Mouse (Mus musculus): ENCODE data around the gene Rflna.

Gene Rflna

GRCm38 (mm10) chr5:125052237-125052602 is 49.2 kb downstream of the Rflna start:
- in situ Hi-C loops (cut with MboI): no loop called here

DNA sequence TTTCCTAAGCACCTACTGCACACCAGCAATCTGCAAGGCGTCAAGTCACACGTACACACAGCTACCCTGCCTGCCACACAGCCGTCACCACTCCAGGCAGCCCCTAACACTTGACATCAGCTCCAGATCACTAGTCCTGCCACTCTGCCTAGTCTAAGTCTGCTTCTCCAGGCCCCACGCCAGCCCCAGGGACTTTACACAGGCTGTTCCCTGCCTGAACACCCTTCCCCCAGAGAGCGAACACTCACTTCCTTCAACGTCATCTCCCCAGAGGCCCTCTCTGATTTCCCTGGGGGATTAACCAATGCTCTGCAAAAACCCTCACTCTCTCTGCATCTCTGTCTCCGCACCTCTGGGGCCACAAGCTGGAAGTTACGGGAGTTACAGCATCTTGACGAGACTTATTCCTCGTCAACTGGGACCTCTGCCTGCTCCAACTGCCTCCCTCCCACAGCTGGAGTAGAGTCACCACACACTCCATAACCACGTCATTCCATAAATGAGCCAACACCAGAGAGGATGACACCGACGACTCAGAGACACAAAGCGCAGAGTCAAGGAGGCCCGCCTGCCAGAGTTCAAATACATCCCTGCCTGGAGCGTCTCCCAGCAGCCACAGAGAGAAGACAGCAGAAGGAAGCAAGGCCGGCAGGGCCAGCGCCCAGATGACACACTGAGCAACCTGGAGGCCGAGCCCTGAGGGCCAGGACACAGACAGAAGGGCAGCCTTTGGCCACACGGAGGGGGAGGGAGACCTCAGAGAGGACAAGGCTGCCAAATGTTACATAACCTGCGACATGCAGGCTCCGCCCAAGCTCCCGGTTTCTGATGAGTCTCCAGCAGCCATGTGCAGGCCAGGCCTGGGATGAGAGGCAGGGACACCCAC is 49.8 kb downstream of the Rflna start:
- in situ Hi-C loops (cut with MboI): no loop called here

GRCm38 (mm10) chr5:125053661-125054060 is 50.6 kb downstream of the Rflna start:
- in situ Hi-C loops (cut with MboI): no loop called here

DNA sequence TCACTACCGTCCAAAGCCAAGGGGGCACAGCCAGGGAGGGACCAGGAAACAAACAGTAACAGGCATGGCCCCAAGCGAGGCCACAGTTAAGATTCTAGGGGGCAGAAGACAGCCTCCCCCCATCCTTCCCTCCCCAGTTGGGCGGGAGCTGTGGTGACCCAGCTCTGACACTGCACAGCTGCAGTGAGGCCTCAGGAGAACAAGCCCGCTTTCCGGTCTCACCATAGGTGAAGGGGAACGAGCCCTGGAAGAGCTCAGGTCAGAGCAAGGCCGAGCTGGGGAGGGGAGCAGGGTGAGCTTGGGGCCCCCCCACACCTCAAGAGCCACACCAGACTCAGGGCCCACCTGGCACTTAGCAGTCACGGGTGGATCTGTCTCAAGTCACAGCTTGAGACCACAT is 52.9 kb downstream of the Rflna start:
- in situ Hi-C loops (cut with MboI): no loop called here

- in situ Hi-C loops (cut with MboI): no loop called here
Measured at GRCm38 (mm10) chr5:125056331-125056695, 53.3 kb downstream of the Rflna start.

- in situ Hi-C loops (cut with MboI): no loop called here
Measured at GRCm38 (mm10) chr5:125056696-125057554, 53.9 kb downstream of the Rflna start.

GRCm38 (mm10) chr5:125057555-125058266 is 54.7 kb downstream of the Rflna start:
- in situ Hi-C loops (cut with MboI): no loop called here

GRCm38 (mm10) chr5:125058267-125058668 is 55.2 kb downstream of the Rflna start:
- in situ Hi-C loops (cut with MboI): no loop called here
